Mouse (Mus musculus) lung, adult 2 months (tissue): ENCODE results near the gene Sap25.

ENCODE experiments used
- CTCF ChIP-seq: fragments of 200-500 bp; IDR thresholded peaks from 2 replicates; pipeline ENCODE4 v1.5.1; 2011; ENCODE audit warnings: mild to moderate bottlenecking, low read length, control low read depth; ENCODE audit not compliant: insufficient read depth
- POLR2A ChIP-seq: fragments of 200-500 bp; IDR thresholded peaks from 2 replicates; pipeline ENCODE4 v1.6.1; 2011; ENCODE audit warnings: low read depth, mild to moderate bottlenecking, control low read depth, low read length, borderline replicate concordance; ENCODE audit errors: extremely low read depth

DNA sequence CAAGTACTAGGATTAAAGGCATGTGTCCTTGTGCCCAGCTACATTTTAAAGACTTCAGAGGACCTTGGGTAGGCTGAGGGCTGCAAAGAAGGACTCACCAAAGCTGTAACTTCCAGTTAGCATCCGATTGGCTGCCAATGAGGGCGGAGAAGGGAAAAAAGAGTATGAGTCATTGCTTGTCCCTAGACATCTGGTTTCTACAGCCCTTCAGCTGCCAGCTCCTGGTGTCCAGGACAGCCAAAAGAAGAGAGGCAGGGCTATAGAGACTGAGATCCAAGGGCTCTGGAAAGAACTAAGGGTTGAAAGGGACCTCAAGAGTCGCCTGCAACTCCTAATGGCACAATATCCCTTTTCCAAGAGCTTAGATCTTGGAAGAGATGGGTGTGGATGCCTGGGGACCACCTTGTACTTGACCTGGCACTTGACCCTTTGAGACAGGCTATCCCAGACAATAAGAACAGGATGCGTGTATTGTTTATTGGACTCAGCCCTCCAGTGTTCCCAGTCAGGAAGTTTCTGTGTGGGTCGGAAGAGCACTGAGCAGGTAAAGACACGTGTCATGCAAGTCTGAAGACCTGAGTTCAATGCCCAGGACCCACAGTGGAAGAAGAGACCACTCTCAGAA lies 19.0 kb downstream of the Sap25 start:
- TF ChIP-seq CTCF (no peak), POLR2A (no peak)
